Mouse (Mus musculus) cortical plate, adult 2 months (tissue): ENCODE results near the gene Zdhhc22.

Experiments
- CTCF ChIP-seq: fragments of 200-500 bp; IDR thresholded peaks from 2 replicates; pipeline ENCODE4 v1.5.1; 2011; ENCODE audit warnings: mild to moderate bottlenecking, control low read depth, low read length; ENCODE audit not compliant: insufficient read depth; ENCODE audit errors: extremely low read depth
- POLR2A ChIP-seq: fragments of 200-500 bp; IDR thresholded peaks from 2 replicates; pipeline ENCODE4 v1.6.1; 2011; ENCODE audit warnings: mild to moderate bottlenecking, low read length, control low read depth; ENCODE audit not compliant: insufficient read depth; ENCODE audit errors: extremely low read depth

DNA sequence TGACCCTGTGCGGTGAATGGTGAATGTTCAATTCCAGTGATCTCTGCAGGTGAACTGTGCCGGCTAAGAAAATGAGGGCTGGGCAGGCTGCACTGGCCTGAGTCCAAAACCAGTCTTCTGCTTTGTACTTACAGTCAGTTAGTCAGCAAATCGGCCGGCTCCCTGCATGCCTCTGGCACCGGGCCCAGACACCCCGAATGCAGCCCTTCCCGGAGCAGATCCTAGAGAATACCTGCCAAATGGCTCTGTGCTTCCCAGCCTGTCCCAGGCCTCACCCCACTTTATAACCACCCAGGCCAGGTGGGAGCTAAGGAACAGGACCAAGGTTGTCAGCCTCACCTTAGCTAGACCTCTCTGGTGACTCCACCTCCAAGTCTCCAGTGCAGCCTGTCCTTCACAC is 17.0 kb downstream of the Zdhhc22 start:
- no peak for TF ChIP-seq CTCF
- no peak for TF ChIP-seq POLR2A
